Mouse (Mus musculus): ENCODE data around the gene Pef1. TPM values are rescaled to one million over a fixed set of nuclear protein-coding genes. Genes with fewer than 3 reads are reported as not detected.

Gene Pef1
- polyA plus RNA-seq, 1 experiment: not detected

GRCm38 (mm10) chr4:130082211-130082610 is 20.1 kb upstream of the Pef1 start:
- TF ChIP-seq CTCF (IDR thresholded peaks at IDR 0.05; ENCODE audit: insufficient read depth, low read depth, low read length) (no peak), POLR2A (IDR thresholded peaks at IDR 0.05; ENCODE audit: insufficient read depth, low read depth, low read length) (no peak)
- Histone ChIP-seq H3K4me3 (ENCODE audit: insufficient read depth, low read depth, low read length) (no peak overlapping the region), H3K4me1 (ENCODE audit: control insufficient read depth, insufficient read depth, low read length) (peaks cover 67% of the 10 kb centered on the region), H3K27ac (ENCODE audit: insufficient read depth, low read depth, low read length) (no peak overlapping the region)
- 55% methylated on average over 9 of the region's 9 CpGs for WGBS

- peak overlapping the region; percentile 3 for H3K27ac ChIP-seq (ENCODE audit: insufficient read depth, low read depth, low read length)
- 39% methylated on average over 7 of the region's 7 CpGs for WGBS
- peaks cover 52% of the 10 kb centered on the region for H3K4me1 ChIP-seq (ENCODE audit: control insufficient read depth, insufficient read depth, low read length)
- H3K4me3 ChIP-seq (ENCODE audit: insufficient read depth, low read depth, low read length): no peak overlapping the region
- TF ChIP-seq POLR2A (IDR thresholded peaks at IDR 0.05; ENCODE audit: insufficient read depth, low read depth, low read length): no peak
- TF ChIP-seq CTCF (IDR thresholded peaks at IDR 0.05; ENCODE audit: insufficient read depth, low read depth, low read length): no peak
Observed at GRCm38 (mm10) chr4:130084331-130084945, 17.9 kb upstream of the Pef1 start.

- 74% methylated on average over 12 of the region's 12 CpGs for WGBS
- H3K27ac ChIP-seq (ENCODE audit: insufficient read depth, low read depth, low read length): peak overlapping the region; percentile 3
- H3K4me1 ChIP-seq (ENCODE audit: control insufficient read depth, insufficient read depth, low read length): peaks cover 49% of the 10 kb centered on the region
- H3K4me3 ChIP-seq (ENCODE audit: insufficient read depth, low read depth, low read length): no peak overlapping the region
- TF ChIP-seq CTCF (IDR thresholded peaks at IDR 0.05; ENCODE audit: insufficient read depth, low read depth, low read length) (no peak), POLR2A (IDR thresholded peaks at IDR 0.05; ENCODE audit: insufficient read depth, low read depth, low read length) (no peak)
Observed at GRCm38 (mm10) chr4:130085246-130085820, 17.0 kb upstream of the Pef1 start.

- Histone ChIP-seq H3K4me3 (ENCODE audit: insufficient read depth, low read depth, low read length) (no peak overlapping the region), H3K27ac (ENCODE audit: insufficient read depth, low read depth, low read length) (no peak overlapping the region), H3K4me1 (ENCODE audit: control insufficient read depth, insufficient read depth, low read length) (peaks cover 37% of the 10 kb centered on the region)
- peak; percentile 94 for TF ChIP-seq CTCF (IDR thresholded peaks at IDR 0.05; ENCODE audit: insufficient read depth, low read depth, low read length)
- no peak for TF ChIP-seq POLR2A (IDR thresholded peaks at IDR 0.05; ENCODE audit: insufficient read depth, low read depth, low read length)
- WGBS: 15% methylated on average over 7 of the region's 7 CpGs
Observed at GRCm38 (mm10) chr4:130087293-130087692, 15.1 kb upstream of the Pef1 start.

- Histone ChIP-seq H3K4me1 (ENCODE audit: control insufficient read depth, insufficient read depth, low read length) (peaks cover 18% of the 10 kb centered on the region), H3K4me3 (ENCODE audit: insufficient read depth, low read depth, low read length) (no peak overlapping the region), H3K27ac (ENCODE audit: insufficient read depth, low read depth, low read length) (no peak overlapping the region)
- TF ChIP-seq POLR2A (IDR thresholded peaks at IDR 0.05; ENCODE audit: insufficient read depth, low read depth, low read length) (no peak), CTCF (IDR thresholded peaks at IDR 0.05; ENCODE audit: insufficient read depth, low read depth, low read length) (no peak)
- WGBS: 67% methylated on average over 3 of the region's 3 CpGs
Observed at GRCm38 (mm10) chr4:130095137-130095536, 7.2 kb upstream of the Pef1 start.

GRCm38 (mm10) chr4:130101183-130101582 is 1.2 kb upstream of the Pef1 start:
- Histone ChIP-seq H3K4me3 (ENCODE audit: insufficient read depth, low read depth, low read length) (no peak overlapping the region), H3K27ac (ENCODE audit: insufficient read depth, low read depth, low read length) (no peak overlapping the region)
- WGBS: 36% methylated on average over 8 of the region's 8 CpGs

GRCm38 (mm10) chr4:130103632-130104031 is 1.3 kb downstream of the Pef1 start:
- TF ChIP-seq CTCF (IDR thresholded peaks at IDR 0.05; ENCODE audit: insufficient read depth, low read depth, low read length) (no peak), POLR2A (IDR thresholded peaks at IDR 0.05; ENCODE audit: insufficient read depth, low read depth, low read length) (no peak)
- Histone ChIP-seq H3K27ac (ENCODE audit: insufficient read depth, low read depth, low read length) (no peak overlapping the region), H3K4me1 (ENCODE audit: control insufficient read depth, insufficient read depth, low read length) (peaks cover 2% of the 10 kb centered on the region; the same call in 1 of the 2 replicates), H3K4me3 (ENCODE audit: insufficient read depth, low read depth, low read length) (no peak overlapping the region)
- WGBS: 80% methylated on average over 12 of the region's 12 CpGs

More at GRCm38 (mm10) chr4:130101183-130101582, 1.2 kb upstream of the Pef1 start:
- no peak for TF ChIP-seq POLR2A (IDR thresholded peaks at IDR 0.05; ENCODE audit: insufficient read depth, low read depth, low read length)
- TF ChIP-seq CTCF (IDR thresholded peaks at IDR 0.05; ENCODE audit: insufficient read depth, low read depth, low read length): no peak
- peaks cover 10% of the 10 kb centered on the region for H3K4me1 ChIP-seq (ENCODE audit: control insufficient read depth, insufficient read depth, low read length)

- 65% methylated on average over 4 of the region's 4 CpGs for whole genome bisulfite sequencing
- Histone ChIP-seq H3K4me1 (ENCODE audit: control insufficient read depth, insufficient read depth, low read length) (peaks cover 2% of the 10 kb centered on the region; the same call in 1 of the 2 replicates), H3K27ac (ENCODE audit: insufficient read depth, low read depth, low read length) (no peak overlapping the region), H3K4me3 (ENCODE audit: insufficient read depth, low read depth, low read length) (no peak overlapping the region)
- TF ChIP-seq POLR2A (IDR thresholded peaks at IDR 0.05; ENCODE audit: insufficient read depth, low read depth, low read length) (no peak), CTCF (IDR thresholded peaks at IDR 0.05; ENCODE audit: insufficient read depth, low read depth, low read length) (no peak)
Observed at GRCm38 (mm10) chr4:130104584-130104983, 2.2 kb downstream of the Pef1 start.

- TF ChIP-seq POLR2A (IDR thresholded peaks at IDR 0.05; ENCODE audit: insufficient read depth, low read depth, low read length) (no peak), CTCF (IDR thresholded peaks at IDR 0.05; ENCODE audit: insufficient read depth, low read depth, low read length) (no peak)
- peaks cover 14% of the 10 kb centered on the region for H3K4me1 ChIP-seq (ENCODE audit: control insufficient read depth, insufficient read depth, low read length)
- peak overlapping the region; percentile 92 for H3K4me3 ChIP-seq (ENCODE audit: insufficient read depth, low read depth, low read length)
- peak overlapping the region; percentile 52; the same call in 1 of the 2 replicates for H3K27ac ChIP-seq (ENCODE audit: insufficient read depth, low read depth, low read length)
- 13% methylated on average over 14 of the region's 14 CpGs for WGBS
Observed at GRCm38 (mm10) chr4:130107065-130107443, 4.7 kb downstream of the Pef1 start.

Measured in olfactory bulb, adult 2 months (tissue).